Mouse (Mus musculus) CH12.LX (cell line): ENCODE data around the gene Thbs4.

ENCODE experiments used
- CTCF ChIP-seq, 2 experiments: IDR thresholded peaks in 1 of 2; conservative IDR thresholded peaks in 1 of 2; 2 replicates each; pipeline ENCODE4 v1.5.1; 2011 to 2012; ENCODE audit warnings: low read depth in 2 of 2, low read length in 2 of 2, improper control_type of control experiment in 1 of 2, inconsistent platforms in 1 of 2, mild to moderate bottlenecking in 1 of 2, moderate library complexity in 1 of 2
- ELF1 ChIP-seq: IDR thresholded peaks from 2 replicates; pipeline ENCODE4 v1.6.1; 2014; ENCODE audit warnings: low read depth, mild to moderate bottlenecking, inconsistent platforms, low read length, improper control_type of control experiment
- MAX ChIP-seq: IDR thresholded peaks from 2 replicates; pipeline ENCODE4 v1.6.1; 2011; ENCODE audit warnings: low read length, improper control_type of control experiment
- POLR2A ChIP-seq: IDR thresholded peaks from 2 replicates; pipeline ENCODE4 v1.6.1; 2011; ENCODE audit warnings: low read depth, mild to moderate bottlenecking, improper control_type of control experiment, low read length
- TCF12 ChIP-seq: IDR thresholded peaks from 2 replicates; pipeline ENCODE4 v1.6.1; 2014; ENCODE audit warnings: low read depth, mild to moderate bottlenecking, inconsistent platforms, low read length, improper control_type of control experiment
- USF1 ChIP-seq: IDR thresholded peaks from 2 replicates; pipeline ENCODE4 v1.6.1; 2014; ENCODE audit warnings: low read depth, mild to moderate bottlenecking, inconsistent platforms, low read length, improper control_type of control experiment
- ZNF384 ChIP-seq: IDR thresholded peaks from 2 replicates; pipeline ENCODE4 v1.6.1; 2012; ENCODE audit warnings: low read depth, low read length, improper control_type of control experiment, inconsistent platforms

- TF ChIP-seq CTCF (conservative IDR thresholded peaks at IDR 0.05 in 1 of 2, IDR thresholded peaks at IDR 0.05 in 1 of 2; ENCODE audit: low read depth in 2 of 2, low read length in 2 of 2) (no peak), POLR2A (no peak), ZNF384 (no peak), TCF12 (no peak), ELF1 (no peak), MAX (no peak), USF1 (no peak)
These were observed 29.0 kb downstream of the Thbs4 start for GRCm38 (mm10) chr13:92765454-92766242.
